Mouse (Mus musculus) G1E (cell line): ENCODE results near the gene Iffo2. TPM values are rescaled to one million over a fixed set of nuclear protein-coding genes. Genes with fewer than 3 reads are reported as not detected.

Experiments
- ATAC-seq: 2 replicates; pipeline ENCODE4 v1.8.0; 2016; ENCODE audit warnings: mild to moderate bottlenecking; ENCODE audit not compliant: insufficient number of reproducible peaks, poor library complexity, low FRiP score, severe bottlenecking; ENCODE audit errors: extremely low read depth
- DNase-seq: peaks from one replicate; pipeline ENCODE4 v3.0.0; 2012; ENCODE audit warnings: low spot score
- H3K27me3 ChIP-seq: 2 replicates; pipeline ENCODE4 v1.6.1; 2012; ENCODE audit warnings: mild to moderate bottlenecking, low read length, inconsistent platforms; ENCODE audit not compliant: insufficient read depth
- H3K36me3 ChIP-seq: replicated peaks from 2 replicates; pipeline ENCODE3; 2012; ENCODE audit warnings: mild to moderate bottlenecking, inconsistent platforms
- H3K4me1 ChIP-seq: 2 replicates; pipeline ENCODE4 v1.6.1; 2012; ENCODE audit warnings: low read depth, low read length, inconsistent platforms, mixed read lengths; ENCODE audit not compliant: insufficient read depth
- H3K4me3 ChIP-seq: 2 replicates; pipeline ENCODE4 v1.5.1; 2012; ENCODE audit warnings: low read depth, mild to moderate bottlenecking, inconsistent platforms, low read length, moderate library complexity, mixed read lengths
- H3K9me3 ChIP-seq: replicated peaks from 2 replicates; pipeline ENCODE4 v1.6.1; 2012; ENCODE audit warnings: inconsistent platforms
- CTCF ChIP-seq: IDR thresholded peaks from 2 replicates; pipeline ENCODE4 v1.5.1; 2012; ENCODE audit warnings: low read depth, low read length, inconsistent platforms, mixed read lengths
- GATA1 ChIP-seq: IDR thresholded peaks from 2 replicates; pipeline ENCODE4 v1.6.1; 2012; ENCODE audit warnings: borderline replicate concordance, low read length, inconsistent platforms, mixed read lengths
- GATA2 ChIP-seq: IDR thresholded peaks from 2 replicates; pipeline ENCODE4 v1.6.1; 2012; ENCODE audit warnings: low read depth, low read length, inconsistent platforms, borderline replicate concordance
- POLR2AphosphoS5 ChIP-seq: IDR thresholded peaks from 2 replicates; pipeline ENCODE4 v1.6.1; 2012; ENCODE audit warnings: low read depth, low read length, inconsistent platforms; ENCODE audit not compliant: insufficient replicate concordance
- TAL1 ChIP-seq: conservative IDR thresholded peaks from 2 replicates; pipeline ENCODE4 v1.6.1; 2012; ENCODE audit warnings: low read depth, low read length, inconsistent platforms, mixed read lengths
- polyA plus RNA-seq: library from polyadenylated mRNA; stranded (reverse); fragments of >175 nt; gene quantifications from 2 replicates; pipeline ENCODE4 v1.2.3, GENCODE M21; 2012
- total RNA-seq, 2 experiments: library from RNA; stranded (forward) in 1 of 2; stranded (reverse) in 1 of 2; fragments of 200-1000 nt in 1 of 2; fragments of >200 nt in 1 of 2; fragmentation: Nextera tagmentation in 1 of 2; gene quantifications; 2 replicates each; pipeline ENCODE4 v1.2.3; 2014 to 2017

Gene Iffo2
- total and polyA plus RNA-seq, 3 experiments: 0.20 to 0.38 TPM; not detected in 1

DNA sequence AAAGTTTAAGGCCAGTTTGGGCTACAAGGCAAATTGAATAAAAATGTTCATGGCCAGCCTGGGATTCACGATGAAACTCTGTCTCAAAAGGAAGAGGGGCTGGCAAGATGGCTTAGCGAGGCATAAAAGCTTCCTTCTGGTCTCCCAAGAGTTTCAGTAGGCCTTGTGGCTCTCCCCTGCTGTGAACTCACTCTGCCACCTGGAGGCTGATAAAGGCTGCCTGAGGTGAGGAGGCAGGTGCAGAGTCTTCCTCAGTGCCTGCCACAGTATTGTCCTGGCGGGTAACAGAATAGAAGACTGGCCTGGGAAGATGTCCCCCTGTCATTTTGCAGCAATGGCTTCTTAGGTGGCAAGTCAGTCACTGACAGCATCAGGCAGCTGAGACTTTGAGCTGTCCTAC, 52.6 kb downstream of the Iffo2 start:
- ATAC-seq (no peak), DNase-seq (no peak)
- no peak for TF ChIP-seq TAL1
- TF ChIP-seq POLR2AphosphoS5: no peak
- TF ChIP-seq GATA2: no peak
- no peak for TF ChIP-seq CTCF
- no peak for TF ChIP-seq GATA1
- no peaks in the 10 kb centered on the region for H3K36me3 ChIP-seq
- no peaks in the 10 kb centered on the region; the same call in 1 of the 2 replicates for H3K4me1 ChIP-seq
- no peaks in the 10 kb centered on the region for H3K9me3 ChIP-seq
- H3K27me3 ChIP-seq: peaks cover 43% of the 10 kb centered on the region
- no peak overlapping the region for H3K4me3 ChIP-seq

- no peaks in the 10 kb centered on the region for H3K36me3 ChIP-seq
- DNase-seq: no peak
- no peaks in the 10 kb centered on the region; the same call in 1 of the 2 replicates for H3K4me1 ChIP-seq
- TF ChIP-seq GATA2 (no peak), CTCF (no peak), POLR2AphosphoS5 (no peak), GATA1 (no peak), TAL1 (no peak)
- H3K27me3 ChIP-seq: peaks cover 39% of the 10 kb centered on the region
- ATAC-seq: no peak
- H3K4me3 ChIP-seq: no peak overlapping the region
- no peaks in the 10 kb centered on the region for H3K9me3 ChIP-seq
Measured at GRCm38 (mm10) chr4:139583629-139584245, 53.4 kb downstream of the Iffo2 start.

- TF ChIP-seq TAL1 (no peak), GATA1 (no peak), CTCF (no peak), POLR2AphosphoS5 (no peak), GATA2 (no peak)
- Histone ChIP-seq H3K9me3 (no peaks in the 10 kb centered on the region), H3K27me3 (peaks cover 33% of the 10 kb centered on the region), H3K36me3 (no peaks in the 10 kb centered on the region), H3K4me1 (no peaks in the 10 kb centered on the region; the same call in 1 of the 2 replicates), H3K4me3 (no peak overlapping the region)
- DNase-seq (no peak), ATAC-seq (no peak)
Measured at GRCm38 (mm10) chr4:139584704-139585103, 54.4 kb downstream of the Iffo2 start.

- no peak for DNase-seq
- Histone ChIP-seq H3K4me1 (no peaks in the 10 kb centered on the region; the same call in 1 of the 2 replicates), H3K9me3 (no peaks in the 10 kb centered on the region), H3K36me3 (no peaks in the 10 kb centered on the region), H3K4me3 (no peak overlapping the region; the same call in 1 of the 2 replicates), H3K27me3 (peaks cover 30% of the 10 kb centered on the region)
- ATAC-seq: no peak
- TF ChIP-seq CTCF (no peak), GATA2 (no peak), POLR2AphosphoS5 (no peak), TAL1 (no peak), GATA1 (no peak)
Measured at GRCm38 (mm10) chr4:139585713-139586112, 55.4 kb downstream of the Iffo2 start.

- H3K9me3 ChIP-seq: no peaks in the 10 kb centered on the region
- no peaks in the 10 kb centered on the region for H3K36me3 ChIP-seq
- DNase-seq (no peak), ATAC-seq (no peak)
- peaks cover 15% of the 10 kb centered on the region for H3K27me3 ChIP-seq
- H3K4me1 ChIP-seq: no peaks in the 10 kb centered on the region; the same call in 1 of the 2 replicates
- H3K4me3 ChIP-seq: no peak overlapping the region
- TF ChIP-seq GATA2 (no peak), GATA1 (no peak), POLR2AphosphoS5 (no peak), CTCF (no peak), TAL1 (no peak)
Measured at GRCm38 (mm10) chr4:139587370-139587769, 57.0 kb downstream of the Iffo2 start.

- no peak for TF ChIP-seq TAL1
- no peak for TF ChIP-seq GATA2
- no peak for TF ChIP-seq CTCF
- ATAC-seq: no peak
Measured at GRCm38 (mm10) chr4:139587773-139588172, 57.4 kb downstream of the Iffo2 start.

More at GRCm38 (mm10) chr4:139587773-139588172, 57.4 kb downstream of the Iffo2 start:
- no peak overlapping the region for H3K4me3 ChIP-seq
- H3K27me3 ChIP-seq: peaks cover 14% of the 10 kb centered on the region; the same call in 1 of the 2 replicates
- H3K36me3 ChIP-seq: no peaks in the 10 kb centered on the region
- no peaks in the 10 kb centered on the region; the same call in 1 of the 2 replicates for H3K4me1 ChIP-seq
- H3K9me3 ChIP-seq: no peaks in the 10 kb centered on the region
- DNase-seq: no peak
